Mouse (Mus musculus) left cerebral cortex, adult 2 months (tissue): ENCODE data around the gene Hps5. TPM values are rescaled to one million over a fixed set of nuclear protein-coding genes. Genes with fewer than 3 reads are reported as not detected.
"Not testable (repeated sequence)": the region's sequence is repeated elsewhere in the genome, so short reads cannot be mapped to it uniquely, and the experiment has no call there.

Experiments used
- DNase-seq, 2 experiments: peaks; one replicate each; pipeline ENCODE4 v3.0.0; 2021 to 2022; ENCODE audit warnings: low spot score in 2 of 2, mixed read lengths in 1 of 2; ENCODE audit errors: extremely low spot score in 1 of 2
- H3K27ac ChIP-seq: fragments of 200-600 bp; 2 replicates; pipeline ENCODE4 v1.8.1; 2022
- H3K4me3 ChIP-seq: fragments of 200-600 bp; 2 replicates; pipeline ENCODE4 v1.8.1; 2022
- CTCF ChIP-seq: fragments of 200-600 bp; IDR thresholded peaks from 2 replicates; pipeline ENCODE4 v1.8.1; 2022; ENCODE audit warnings: antibody characterized with exemption, mild to moderate bottlenecking, moderate library complexity
- intact Hi-C: fragments of 180-260 bp; cut with DNase I; formaldehyde crosslinking; loops from one replicate; pipeline ENCODE4 v1.15.1; 2025
- total RNA-seq, 2 experiments: library from RNA; stranded (reverse); gene quantifications; 2 replicates each; pipeline ENCODE4 v1.2.3; 2021

Gene Hps5
- total RNA-seq, 2 experiments from 2014 or later, result 14.6 to 16.8 TPM

DNA sequence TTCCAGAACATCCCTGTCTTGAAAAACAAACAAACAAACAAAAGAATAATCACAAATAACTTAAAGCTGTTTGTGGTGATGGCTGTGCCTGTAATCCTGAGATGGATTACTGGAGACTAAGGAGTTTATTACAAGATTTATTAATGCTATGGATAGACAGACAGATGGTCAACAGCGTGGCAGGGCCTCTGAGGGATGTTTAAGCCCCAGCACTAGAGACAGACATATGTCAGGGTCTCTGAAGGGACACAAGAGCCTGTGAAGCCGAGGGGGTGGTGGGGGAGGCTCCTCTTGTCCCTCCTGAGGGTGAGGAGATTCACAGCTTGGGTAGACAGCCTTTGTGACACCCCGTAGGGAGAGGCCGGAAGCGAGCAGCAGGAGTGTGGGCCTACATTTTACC is 41.2 kb upstream of the Hps5 start:
- TF ChIP-seq CTCF, result no peak
- H3K4me3 ChIP-seq, result no peak overlapping the region
- no peak overlapping the region for H3K27ac ChIP-seq
- intact Hi-C loops, result no loop called here
- no peak for DNase-seq

DNA sequence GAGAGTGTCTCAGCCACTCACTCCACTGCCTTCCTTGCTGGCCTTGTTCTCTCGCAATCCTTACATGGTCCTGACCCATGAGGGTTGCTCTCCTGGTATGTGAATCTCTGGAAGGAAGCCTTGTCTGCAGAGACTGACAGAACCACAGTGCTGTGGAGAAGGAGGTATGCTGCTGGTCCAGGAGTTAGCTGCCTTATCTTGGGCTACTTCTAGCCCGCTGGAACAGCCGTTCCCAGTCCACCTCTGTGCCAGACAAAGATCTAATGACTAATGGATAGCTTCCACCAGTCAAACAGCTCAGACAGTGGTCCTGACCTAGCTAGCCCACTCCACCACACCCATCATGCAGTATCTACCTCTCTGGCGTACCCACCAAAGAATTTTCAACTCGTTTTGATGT is 40.5 kb upstream of the Hps5 start:
- no peak for DNase-seq
- Histone ChIP-seq H3K4me3 (no peak overlapping the region), H3K27ac (no peak overlapping the region)
- intact Hi-C loops, result no loop called here
- no peak for TF ChIP-seq CTCF

- no peak for DNase-seq
- intact Hi-C loops, result no loop called here
- Histone ChIP-seq H3K4me3 (no peak overlapping the region), H3K27ac (no peak overlapping the region)
- no peak for TF ChIP-seq CTCF
These were observed 39.2 kb upstream of the Hps5 start for GRCm38 (mm10) chr7:46834994-46835610.

- DNase-seq, result no peak
- Histone ChIP-seq H3K4me3 (no peak overlapping the region), H3K27ac (no peak overlapping the region)
- TF ChIP-seq CTCF, result no peak
- intact Hi-C loops, result no loop called here
These were observed 37.9 kb upstream of the Hps5 start for GRCm38 (mm10) chr7:46833670-46834255.

- no peak for TF ChIP-seq CTCF
- intact Hi-C loops, result no loop called here
- Histone ChIP-seq H3K27ac (no peak overlapping the region), H3K4me3 (no peak overlapping the region)
- no peak for DNase-seq
These were observed 37.4 kb upstream of the Hps5 start for GRCm38 (mm10) chr7:46833266-46833665.

DNA sequence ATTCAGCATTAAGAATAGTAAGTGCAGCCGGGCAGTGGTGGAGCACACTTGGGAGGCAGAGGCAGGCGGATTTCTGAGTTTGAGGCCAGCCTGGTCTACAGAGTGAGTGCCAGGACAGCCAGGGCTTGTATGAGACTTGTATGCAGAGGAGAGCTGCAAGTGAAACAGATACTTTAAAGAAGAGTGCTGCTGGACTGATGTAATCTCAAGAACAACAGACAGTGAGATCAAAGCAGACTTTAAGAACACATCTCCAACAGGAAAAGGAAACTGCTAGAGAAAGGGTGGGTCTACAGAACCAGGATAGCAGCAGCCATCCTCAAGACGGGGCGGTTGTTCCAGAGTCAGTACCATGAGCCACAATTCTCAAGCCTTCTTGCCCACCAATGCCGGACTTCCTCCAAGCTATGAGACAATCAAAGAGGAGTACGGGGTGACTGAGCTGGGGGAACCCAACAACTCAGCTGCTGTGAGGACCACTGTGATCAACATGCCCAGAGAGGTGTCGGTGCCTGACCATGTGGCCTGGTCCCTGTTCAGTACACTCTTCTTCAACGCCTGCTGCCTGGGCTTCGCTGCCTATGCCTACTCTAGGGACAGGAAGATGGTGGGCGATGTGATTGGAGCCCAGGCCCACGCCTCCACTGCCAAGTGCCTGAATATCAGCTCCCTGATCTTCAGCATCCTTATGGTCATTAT is 36.4 kb upstream of the Hps5 start:
- H3K27ac ChIP-seq, H3K4me3 ChIP-seq, intact Hi-C loops, DNase-seq: not testable (repeated sequence)

GRCm38 (mm10) chr7:46831693-46832092 is 35.8 kb upstream of the Hps5 start:
- no peak for TF ChIP-seq CTCF
- DNase-seq, result no peak
- Histone ChIP-seq H3K27ac (no peak overlapping the region), H3K4me3 (no peak overlapping the region)
- intact Hi-C loops, result no loop called here

- intact Hi-C loops, result no loop called here
- Histone ChIP-seq H3K4me3 (no peak overlapping the region), H3K27ac (no peak overlapping the region)
- TF ChIP-seq CTCF, result no peak
- DNase-seq, result no peak
These were observed 35.1 kb upstream of the Hps5 start for GRCm38 (mm10) chr7:46830799-46831590.

- TF ChIP-seq CTCF, result no peak
- intact Hi-C loops, result no loop called here
- Histone ChIP-seq H3K4me3 (no peak overlapping the region), H3K27ac (no peak overlapping the region)
- DNase-seq, result no peak
These were observed 34.0 kb upstream of the Hps5 start for GRCm38 (mm10) chr7:46829911-46830310.

DNA sequence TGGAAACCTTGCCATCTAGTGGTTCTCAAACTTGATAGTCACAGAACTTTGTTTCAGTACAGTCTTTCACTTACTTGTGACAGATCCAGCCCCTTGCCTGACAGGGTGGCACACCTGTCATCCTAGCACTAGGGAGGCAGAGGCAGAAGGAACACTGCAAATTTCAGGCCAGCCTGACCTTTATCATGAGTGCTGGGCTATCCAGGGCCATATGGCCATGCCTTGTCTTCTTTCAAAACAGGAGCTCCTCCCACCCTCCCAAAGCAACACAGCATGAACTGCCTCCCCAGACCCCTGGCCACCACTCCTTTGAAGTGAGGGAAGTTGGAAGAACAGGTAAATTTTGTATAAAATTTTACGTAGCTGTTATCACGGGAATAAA is 31.9 kb upstream of the Hps5 start:
- Histone ChIP-seq H3K27ac (no peak overlapping the region), H3K4me3 (no peak overlapping the region)
- no peak for DNase-seq
- intact Hi-C loops, result no loop called here
- TF ChIP-seq CTCF, result no peak

GRCm38 (mm10) chr7:46827046-46827802 is 31.4 kb upstream of the Hps5 start:
- Histone ChIP-seq H3K4me3 (no peak overlapping the region), H3K27ac (no peak overlapping the region)
- no peak for DNase-seq
- TF ChIP-seq CTCF, result no peak
- intact Hi-C loops, result no loop called here

DNA sequence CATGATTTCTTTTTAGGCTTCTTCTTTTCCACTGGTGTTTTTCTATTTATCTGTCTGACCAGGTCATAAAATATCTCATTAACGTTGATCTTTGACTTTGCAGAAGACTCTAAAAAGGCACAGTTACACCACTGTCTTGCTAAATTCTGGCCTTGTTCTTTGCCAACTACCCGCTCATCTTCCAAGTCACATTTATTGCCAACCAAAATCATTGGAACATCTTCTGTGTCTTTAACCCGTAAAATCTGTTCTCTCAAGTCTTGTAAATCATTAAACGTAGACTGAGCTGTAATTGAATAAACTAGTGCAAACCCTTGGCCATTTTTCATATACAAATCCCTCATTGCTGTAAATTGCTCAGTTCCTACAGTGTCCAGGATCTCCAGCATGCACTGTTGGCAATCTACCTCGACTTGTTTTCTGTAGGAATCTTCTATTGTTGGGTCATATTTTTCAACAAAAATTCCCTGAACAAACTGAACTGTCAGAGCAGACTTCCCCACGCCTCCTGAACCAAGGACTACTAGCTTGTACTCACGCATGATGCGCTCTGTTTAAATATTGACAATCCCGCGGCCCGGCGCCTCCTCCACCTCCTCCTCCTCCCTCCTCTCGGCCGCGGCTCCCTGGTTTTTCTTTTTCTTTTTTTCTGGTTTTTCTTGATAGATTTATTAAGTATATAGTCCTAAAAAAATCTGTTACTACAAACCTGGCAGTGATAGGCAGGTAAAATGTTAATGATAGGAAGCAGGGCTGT is 25.2 kb upstream of the Hps5 start:
- intact Hi-C loops, DNase-seq, H3K4me3 ChIP-seq, H3K27ac ChIP-seq: not testable (repeated sequence)
